Mouse (Mus musculus) thymus, postnatal 36 days (tissue): ENCODE results near the gene Hs6st2.

Experiments
- DNase-seq, 2 experiments: peaks; one replicate each; pipeline ENCODE4 v3.0.0; 2022; ENCODE audit warnings: mixed read lengths in 2 of 2

Gene Hs6st2

DNA sequence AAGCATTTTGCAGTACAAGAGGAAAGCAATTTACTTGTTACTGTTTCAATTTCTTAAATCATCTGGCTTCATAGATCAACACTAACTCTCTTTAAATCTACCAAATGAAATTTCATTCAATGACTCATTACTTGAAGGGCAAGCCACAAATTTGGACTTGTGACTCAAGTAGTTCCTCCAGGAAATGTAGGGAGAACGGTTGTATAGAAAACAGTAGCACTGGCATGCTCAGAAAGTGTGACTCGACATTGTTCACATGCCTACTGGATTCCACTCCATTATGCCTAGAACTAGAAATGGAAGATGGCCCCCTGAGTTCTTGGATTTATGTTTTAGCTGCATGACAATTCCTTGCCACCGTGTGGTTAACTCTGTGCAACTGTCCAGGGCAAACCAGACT lies 100.0 kb downstream of the Hs6st2 start:
- DNase-seq: no peak

GRCm38 (mm10) chrX:51561880-51562279 lies 119.8 kb downstream of the Hs6st2 start:
- DNase-seq: no peak

DNA sequence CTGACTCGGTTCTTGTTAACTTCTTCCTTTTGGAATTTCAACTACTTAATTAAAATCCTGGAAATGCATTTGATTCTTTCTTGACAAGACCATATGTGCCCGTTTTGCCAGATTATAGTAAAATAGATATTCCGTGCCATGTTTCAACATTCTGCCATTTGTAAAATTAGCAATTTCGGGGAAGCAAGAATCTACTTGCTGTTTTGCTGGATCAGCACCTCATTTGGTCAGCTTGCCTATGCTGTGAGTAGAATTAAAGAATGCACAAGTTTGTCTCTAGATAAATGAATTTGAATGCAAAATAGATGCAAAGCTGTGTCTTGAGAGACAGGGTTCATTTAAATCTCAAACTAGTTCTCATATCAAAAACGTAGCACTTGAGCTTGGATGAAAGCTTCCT lies 142.0 kb downstream of the Hs6st2 start:
- DNase-seq: no peak

GRCm38 (mm10) chrX:51537082-51537481 lies 144.6 kb downstream of the Hs6st2 start:
- no peak for DNase-seq

DNA sequence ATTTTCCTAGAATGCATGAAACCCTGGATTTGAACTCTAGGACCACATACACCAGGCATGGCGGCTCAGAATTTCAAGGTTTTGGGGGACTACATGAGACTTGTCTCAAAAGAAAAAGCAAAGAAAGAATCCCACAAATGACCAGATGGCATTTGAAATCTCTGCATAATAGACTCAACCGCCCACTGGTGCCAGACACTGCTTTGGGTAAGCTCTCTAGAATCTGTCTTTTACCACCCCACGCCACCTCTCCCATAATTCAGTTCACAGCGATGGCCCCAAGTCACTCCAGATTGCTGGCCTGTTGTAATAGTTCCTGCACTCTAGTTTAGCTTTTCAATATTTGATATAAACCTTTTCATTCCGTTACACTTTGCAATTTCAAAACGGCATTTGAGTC lies 146.4 kb downstream of the Hs6st2 start:
- DNase-seq: no peak

GRCm38 (mm10) chrX:51531136-51531535 lies 150.5 kb downstream of the Hs6st2 start:
- DNase-seq: no peak

DNA sequence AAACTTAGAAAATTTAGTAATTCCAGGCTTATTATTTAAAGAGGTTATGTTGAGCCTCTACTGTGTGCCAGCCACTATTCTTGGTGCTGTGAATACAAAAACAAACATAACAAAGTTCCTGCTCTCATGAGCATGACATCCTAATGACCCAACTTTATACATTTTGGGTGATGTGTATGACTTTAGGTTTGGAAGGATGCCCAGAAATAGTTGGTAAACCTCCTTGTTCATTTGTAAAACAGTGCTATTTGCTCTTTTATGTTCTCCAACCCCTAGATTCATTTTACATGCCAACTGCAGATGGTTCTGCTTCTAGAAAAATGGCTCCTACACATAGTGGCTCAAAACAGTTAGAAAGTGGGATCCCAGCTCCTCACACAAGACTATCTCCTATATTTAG lies 153.1 kb downstream of the Hs6st2 start:
- no peak for DNase-seq

GRCm38 (mm10) chrX:51514831-51515230 lies 166.8 kb downstream of the Hs6st2 start:
- no peak for DNase-seq

GRCm38 (mm10) chrX:51506526-51506925 lies 175.1 kb downstream of the Hs6st2 start:
- no peak for DNase-seq

DNA sequence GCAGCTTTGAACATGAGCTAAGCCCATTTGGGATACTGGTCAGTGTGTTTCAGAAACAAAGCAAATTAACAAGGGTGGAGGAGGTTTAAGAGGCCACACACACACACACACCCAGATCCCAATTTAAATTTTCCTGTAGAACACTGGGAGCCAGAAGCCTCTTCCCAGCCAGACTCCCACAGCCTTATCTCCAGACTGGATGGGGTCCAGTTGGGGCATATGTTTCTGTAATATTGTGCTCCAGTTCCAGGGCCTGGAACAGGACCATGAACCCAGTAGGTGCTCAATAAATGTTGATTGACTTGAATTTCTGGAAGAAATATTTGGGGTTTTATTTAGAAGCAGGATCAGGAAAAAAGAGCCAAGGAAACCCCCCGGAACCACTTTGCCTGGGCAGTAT lies 176.0 kb downstream of the Hs6st2 start:
- DNase-seq: no peak

DNA sequence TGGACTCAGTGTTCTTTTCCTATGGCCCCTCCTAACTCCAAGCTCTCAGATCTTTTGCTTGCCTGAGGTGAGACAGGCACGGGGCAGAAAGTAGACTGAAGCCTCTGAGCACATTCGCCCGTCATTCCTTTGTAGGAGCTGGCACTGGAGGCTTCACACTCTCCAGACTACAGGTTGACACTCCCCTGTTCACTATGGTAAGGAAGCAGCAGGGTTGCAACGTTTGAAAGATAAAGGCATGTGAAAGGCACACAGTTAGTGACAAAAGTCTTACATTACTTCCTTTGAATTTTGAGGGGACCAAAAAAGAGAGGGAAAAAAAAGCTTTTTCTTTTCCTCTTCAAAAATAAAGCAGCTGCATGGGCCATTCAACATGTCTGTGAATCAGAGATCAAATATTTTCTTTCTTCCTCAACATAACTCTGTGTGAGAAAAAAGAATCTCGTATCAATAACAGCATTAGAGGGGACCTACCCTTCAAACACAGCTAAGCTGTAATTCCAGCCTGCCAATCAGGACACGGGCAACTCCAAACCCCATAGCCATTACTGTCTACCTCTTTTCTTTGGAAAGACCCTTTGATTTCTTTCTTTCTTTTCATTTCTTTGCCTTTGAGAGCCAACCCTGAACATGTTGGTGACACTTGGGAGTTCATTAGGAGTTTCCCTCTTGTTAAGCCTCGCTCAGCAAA lies 177.7 kb downstream of the Hs6st2 start:
- no peak for DNase-seq

DNA sequence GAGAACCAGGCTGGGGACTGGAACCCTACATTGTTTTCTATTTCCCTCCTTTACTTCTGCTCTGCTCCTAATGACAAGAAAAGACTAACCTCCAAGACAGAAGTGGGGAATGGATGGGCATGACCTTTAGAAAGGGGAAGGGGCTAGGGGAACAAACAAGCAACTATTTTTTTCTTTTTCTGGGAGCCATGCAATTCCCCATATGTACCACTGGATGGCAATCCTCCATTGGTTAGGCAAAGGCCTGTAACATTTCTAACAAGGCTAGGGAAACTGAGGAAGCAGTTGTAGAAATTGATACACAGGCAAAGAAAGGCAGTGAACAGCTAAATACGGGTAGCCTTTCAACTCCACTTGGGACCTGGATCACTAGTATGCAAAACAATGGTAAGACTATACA lies 183.8 kb downstream of the Hs6st2 start:
- DNase-seq: no peak

DNA sequence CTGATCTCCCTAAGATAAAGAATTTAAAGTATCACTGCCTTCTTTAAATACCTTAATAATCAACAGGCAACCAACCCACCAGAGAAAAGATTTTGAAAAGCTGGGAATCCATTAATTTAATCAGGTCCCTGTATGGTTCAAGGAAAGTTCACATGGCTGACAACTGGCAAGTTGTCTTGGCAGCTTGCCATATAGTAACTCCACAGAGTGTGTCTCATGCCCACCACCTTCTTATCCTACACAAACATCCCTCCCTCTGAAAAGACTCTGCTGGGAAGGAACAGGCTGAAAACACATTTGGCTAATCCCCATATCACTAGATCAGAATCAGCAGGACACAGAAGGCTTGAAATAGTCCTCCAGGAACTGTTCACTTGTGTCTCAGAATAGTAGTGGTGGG lies 193.3 kb downstream of the Hs6st2 start:
- DNase-seq: no peak

GRCm38 (mm10) chrX:51469411-51469810 lies 212.2 kb downstream of the Hs6st2 start:
- DNase-seq: no peak

DNA sequence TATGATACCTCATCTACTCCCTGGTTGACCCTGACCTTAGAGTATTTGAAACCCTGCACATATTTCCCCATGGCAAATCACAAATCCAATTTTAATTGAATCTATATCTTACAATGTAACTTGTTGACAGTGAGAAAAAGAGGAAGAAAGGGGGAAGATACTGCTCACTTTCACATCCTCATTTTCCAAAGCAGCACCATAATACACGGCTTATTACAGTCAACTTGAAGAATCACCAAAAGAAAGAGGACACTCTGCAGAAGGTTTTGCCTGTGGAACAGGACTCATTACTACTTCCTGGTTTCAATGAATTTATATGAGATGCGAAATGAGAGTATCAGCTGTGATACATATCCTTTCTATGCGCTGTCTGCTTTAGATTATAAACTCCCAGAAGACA lies 220.2 kb downstream of the Hs6st2 start:
- no peak for DNase-seq

DNA sequence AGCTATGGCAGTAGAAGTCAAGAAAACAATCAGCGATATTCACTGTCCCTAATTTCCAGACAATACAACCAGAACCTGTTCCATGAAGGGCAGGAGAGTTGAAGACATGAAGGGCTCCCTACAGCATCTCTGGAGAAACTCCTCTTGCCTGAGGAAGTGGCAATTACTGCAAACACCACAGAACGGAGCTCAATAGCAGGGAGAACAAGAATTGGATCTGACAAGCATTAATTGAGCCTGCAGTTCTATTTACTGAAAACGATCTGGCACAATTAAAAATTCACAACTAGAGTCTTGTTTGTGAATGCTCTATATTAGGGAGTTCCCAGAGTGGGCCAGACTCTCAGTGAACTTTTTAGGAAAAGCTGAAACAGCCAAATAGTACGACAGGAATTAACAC lies 238.3 kb downstream of the Hs6st2 start:
- no peak for DNase-seq

GRCm38 (mm10) chrX:51431706-51432105 lies 249.9 kb downstream of the Hs6st2 start:
- DNase-seq: no peak

- no peak for DNase-seq
These were observed 256.6 kb downstream of the Hs6st2 start for GRCm38 (mm10) chrX:51425031-51425430.

GRCm38 (mm10) chrX:51410289-51410688 lies 271.4 kb downstream of the Hs6st2 start:
- DNase-seq: no peak

DNA sequence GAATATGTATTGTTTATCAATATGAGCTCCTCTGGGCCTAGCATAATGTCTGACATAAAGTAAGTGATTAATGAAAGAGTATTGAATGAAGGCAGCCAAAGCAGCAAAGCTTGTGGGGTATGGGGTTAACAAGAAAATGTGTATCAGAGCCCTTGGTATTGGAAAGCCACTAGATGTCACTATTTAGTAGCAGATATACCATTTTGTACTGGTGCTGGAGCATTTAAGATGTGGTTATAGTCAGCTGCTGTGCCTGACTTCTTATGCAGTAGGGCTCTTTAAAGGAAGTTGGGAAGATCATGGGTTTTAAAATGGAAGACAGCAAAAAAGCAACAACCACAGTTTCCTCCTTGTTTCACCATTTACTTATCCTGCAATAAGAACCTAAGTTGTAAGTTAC lies 284.2 kb downstream of the Hs6st2 start:
- no peak for DNase-seq

DNA sequence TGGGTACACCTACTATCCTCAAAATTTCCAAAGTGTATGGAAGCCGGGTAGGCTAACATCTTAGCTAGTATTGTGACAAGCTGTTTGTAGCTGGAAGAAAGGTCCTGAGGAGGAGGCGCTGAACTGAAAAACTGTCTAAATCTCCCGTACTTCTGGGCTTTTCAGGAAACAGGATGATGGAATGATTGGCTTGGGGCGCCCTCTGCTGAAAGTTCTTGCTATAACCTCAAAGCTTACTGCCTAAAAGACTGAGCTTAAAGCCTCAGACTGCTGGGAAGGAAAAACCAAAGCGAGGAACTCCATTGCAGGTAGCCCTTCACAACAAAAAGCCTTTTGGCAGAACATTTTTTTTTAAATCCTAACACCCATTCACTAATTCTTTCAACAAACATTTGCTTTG lies 307.0 kb downstream of the Hs6st2 start:
- DNase-seq: peak; percentile 43 to 58

DNA sequence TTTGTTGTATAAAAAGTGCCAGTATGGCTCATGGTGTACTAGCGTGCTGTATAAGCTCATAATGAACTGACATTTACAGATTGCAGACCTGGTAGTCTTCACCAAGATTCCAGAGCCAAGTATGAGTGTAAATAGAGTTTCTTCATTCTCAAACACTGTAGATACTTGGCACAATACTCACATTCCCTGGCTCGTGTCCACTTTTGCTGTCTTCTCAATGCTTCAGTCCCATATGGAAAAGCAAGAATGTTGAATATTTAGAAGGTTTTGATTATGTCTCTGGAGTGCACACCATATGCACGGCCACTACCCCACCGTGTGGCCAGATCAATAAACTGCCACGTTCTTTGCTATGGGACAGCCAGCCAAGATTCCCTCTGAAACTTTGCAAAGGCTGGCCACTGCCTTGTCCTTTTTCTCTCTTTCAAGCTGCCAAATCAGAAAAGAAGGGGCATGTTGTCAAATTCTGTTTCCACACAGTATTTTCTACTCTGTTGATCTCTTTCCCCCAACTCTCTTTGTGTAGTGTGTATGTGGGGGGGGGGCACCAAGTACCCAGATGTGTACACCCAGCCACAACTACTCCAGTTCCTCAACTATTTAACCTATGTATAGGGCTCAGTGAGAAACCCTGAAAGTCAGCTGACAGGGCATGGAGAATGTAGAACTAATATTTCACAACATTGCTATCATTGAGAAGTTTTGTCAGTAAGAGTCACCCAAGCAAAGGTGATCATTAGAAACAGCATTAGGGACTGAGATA lies 309.0 kb downstream of the Hs6st2 start:
- DNase-seq: peak in 1 of 2 experiments; percentile 5

DNA sequence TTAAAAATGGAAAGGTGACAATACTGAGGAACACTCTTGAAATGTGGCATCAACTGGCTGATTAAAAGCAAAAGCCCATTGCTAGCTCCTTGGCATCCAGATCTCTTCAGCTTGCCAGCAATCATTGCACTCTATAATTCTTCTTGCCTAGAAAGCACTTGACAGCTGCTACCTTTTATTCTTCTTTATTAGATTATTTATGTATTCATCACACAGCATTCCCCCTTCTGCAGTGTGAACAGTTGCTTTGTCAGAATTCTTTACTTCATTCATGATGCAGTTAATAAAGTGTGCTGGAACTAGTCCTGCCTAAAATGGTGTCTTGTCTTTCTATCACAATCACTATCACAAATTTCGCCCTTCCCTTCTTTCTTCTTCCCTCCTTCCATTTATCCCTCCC lies 332.0 kb downstream of the Hs6st2 start:
- DNase-seq: no peak

DNA sequence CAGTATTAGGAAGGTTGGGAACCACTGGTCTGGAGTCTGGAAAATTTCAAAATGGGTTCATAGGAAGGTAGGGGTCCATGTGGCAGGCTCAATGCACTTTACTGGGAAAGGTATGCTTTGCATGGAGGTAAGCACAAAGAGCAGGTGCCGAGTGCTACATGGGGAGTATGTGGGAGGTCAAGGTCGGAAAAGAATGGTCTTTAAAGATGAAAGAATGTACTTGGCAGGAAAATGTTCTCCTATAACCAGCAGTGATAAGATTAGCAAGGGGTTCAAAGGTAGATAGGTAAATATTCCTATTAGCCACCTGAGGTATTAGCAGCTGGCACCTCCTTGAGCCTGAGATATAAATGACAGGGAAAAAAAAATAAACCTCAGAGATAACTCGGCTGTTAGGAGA lies 338.1 kb downstream of the Hs6st2 start:
- no peak for DNase-seq
